8 mouse cellular contexts compared by ENCODE assay signal in genomic region chr6:25690629-25691028, GRCm38 (mm10). TPM values are rescaled to one million over a fixed set of nuclear protein-coding genes. Genes with fewer than 3 reads are reported as not detected.
DNase-seq lines count a peak whose midpoint lies in the region; ATAC-seq and TF ChIP-seq lines count a peak whose summit lies in the region.

Gpr37 (minus strand) TSS chr6:25690729.

- H3K27me3 ChIP-seq in forebrain, embryonic 12.5 days: peaks cover 15% of the 10 kb centered on the region
- H3K27me3 ChIP-seq in myocyte (ENCODE audit: control insufficient read depth, insufficient read depth, insufficient read length): no peaks in the 10 kb centered on the region

- ATAC-seq in forebrain, embryonic 12.5 days (ENCODE audit: low FRiP score): peak; percentile 16; the same call in 1 of the 2 replicates

- no peaks in the 10 kb centered on the region for H3K36me3 ChIP-seq in forebrain, embryonic 12.5 days (replicated peaks)
- H3K36me3 ChIP-seq in myocyte (ENCODE audit: control insufficient read depth, insufficient read depth): no peaks in the 10 kb centered on the region

- H3K9me3 ChIP-seq in forebrain, embryonic 12.5 days: no peaks in the 10 kb centered on the region

- H3K4me1 ChIP-seq in forebrain, embryonic 12.5 days: peaks cover 13% of the 10 kb centered on the region

- WGBS in forebrain, embryonic 12.5 days: 40% methylated on average over 7 of the region's 7 CpGs

- no peak for DNase-seq in left cerebral cortex, adult 8-10 months (ENCODE audit: low spot score in 2 of 2)
- no peak for DNase-seq in left cerebral cortex, postnatal 14 days (ENCODE audit: low spot score in 2 of 2)
- DNase-seq in layer of hippocampus, postnatal 25 days (ENCODE audit: extremely low spot score in 1 of 2, low spot score in 1 of 2): no peak
- no peak for DNase-seq in gastrocnemius, postnatal 10 days
- no peak for DNase-seq in adrenal gland, postnatal 25 days
- no peak for DNase-seq in embryo, embryonic 11 days

- intact Hi-C loops in left cerebral cortex, postnatal 14 days (cut with DNase I): no loop called here

- peak within 1 kb of the TSS; percentile 54 for H3K9ac ChIP-seq in forebrain, embryonic 12.5 days

- peak within 1 kb of the TSS; percentile 63 for H3K4me3 ChIP-seq in forebrain, embryonic 12.5 days (replicated peaks)
- H3K4me3 ChIP-seq in myocyte: peak within 1 kb of the TSS; percentile 13

- peak within 1 kb of the TSS; percentile 66 for H3K27ac ChIP-seq in forebrain, embryonic 12.5 days

- no peak within 1 kb of the TSS for H3ac ChIP-seq in myocyte (ENCODE audit: control insufficient read depth, insufficient read length)

- no peaks in the 10 kb centered on the region for H3K79me2 ChIP-seq in myocyte (ENCODE audit: control insufficient read depth, insufficient read depth)

- H3K4me2 ChIP-seq in forebrain, embryonic 12.5 days: peak within 1 kb of the TSS; percentile 88
- H3K4me2 ChIP-seq in myocyte (ENCODE audit: low read depth): peak within 1 kb of the TSS; percentile 72

- no peak for TF ChIP-seq POLR2A in myocyte (IDR thresholded peaks at IDR 0.05; ENCODE audit: insufficient read length, low read depth)

TF ChIP-seq in myocyte, 11 proteins besides CTCF, POLR2A, EP300 and RAD21:
- TF ChIP-seq MYOD1 (IDR thresholded peaks at IDR 0.05; ENCODE audit: control insufficient read depth in 1 of 3, insufficient read length in 2 of 3, low read depth in 2 of 3): no peak
- TF ChIP-seq REST (IDR thresholded peaks at IDR 0.05; ENCODE audit: insufficient read depth, insufficient read length): no peak
- TF ChIP-seq SRF (IDR thresholded peaks at IDR 0.05; ENCODE audit: control insufficient read depth, insufficient read length, low read depth): no peak
- TF ChIP-seq TCF3 (IDR thresholded peaks at IDR 0.05; ENCODE audit: insufficient read length, low read depth): no peak
- no peak for TF ChIP-seq E2F4 (IDR thresholded peaks at IDR 0.05; ENCODE audit: insufficient read depth)
- no peak for TF ChIP-seq TCF12 (IDR thresholded peaks at IDR 0.05; ENCODE audit: insufficient read depth, poor library complexity, severe bottlenecking)
- no peak for TF ChIP-seq CEBPB (IDR thresholded peaks at IDR 0.05; ENCODE audit: insufficient read depth, poor library complexity, severe bottlenecking)
- TF ChIP-seq USF1 (IDR thresholded peaks at IDR 0.05; ENCODE audit: low read depth): no peak
- TF ChIP-seq MAX (IDR thresholded peaks at IDR 0.05; ENCODE audit: low read depth): no peak
- TF ChIP-seq MYOG (IDR thresholded peaks at IDR 0.05; ENCODE audit: control insufficient read depth in 1 of 3, insufficient read depth in 1 of 3, insufficient read length in 2 of 3, low read depth in 2 of 3): no peak
- TF ChIP-seq POLR2AphosphoS2 (IDR thresholded peaks at IDR 0.05; ENCODE audit: insufficient read length, low read depth): no peak

RNA-seq across cellular contexts. Expression of gene Gpr37, which starts in this region (rescaled TPM):
- 10 to 100 TPM; 33.8 to 42.5 (median 39.4) TPM for total RNA-seq in left cerebral cortex, adult 8-10 months (2022)
- total RNA-seq in left cerebral cortex, postnatal 14 days (2021): 10 to 100 TPM in 1 of 2 experiments, 1 to 10 TPM in 1; 7.8 to 13.6 TPM
- 1.4 and 1.7 TPM in 2 replicates for polyA plus RNA-seq in forebrain, embryonic 12.5 days (2016; fragmentation: Nextera tagmentation; extraction: Ambion mirVana)
- total RNA-seq in layer of hippocampus, postnatal 25 days (2021): 10 to 100 TPM; 39.6 to 40.6 TPM
- 0.08 TPM for polyA plus RNA-seq in myocyte (2012; fragmentation: generic; extraction: Trizol)
- under 1 TPM; 0.28 to 0.41 TPM for total RNA-seq in gastrocnemius, postnatal 10 days (2021)
- total RNA-seq in adrenal gland, postnatal 25 days (2021): 0.24 and 0.46 TPM in 2 replicates
